Mouse (Mus musculus): ENCODE results near the gene Spock1.

GRCm38 (mm10) chr13:57671322-57671721 lies 236.8 kb downstream of the Spock1 start:
- TF ChIP-seq CTCF (IDR thresholded peaks at IDR 0.05; ENCODE audit: insufficient read depth, low read length) (no peak), POLR2A (IDR thresholded peaks at IDR 0.05; ENCODE audit: borderline replicate concordance, extremely low read depth, low read depth, low read length) (no peak)

Data from lung, adult 2 months (tissue).